Mouse (Mus musculus): ENCODE measurements around the gene Tmem132a. TPM values are rescaled to one million over a fixed set of nuclear protein-coding genes. Genes with fewer than 3 reads are reported as not detected.
A peak's percentile ranks its signal among the peaks of the same experiment; 100 is the strongest.

The Tmem132a gene
- polyA plus RNA-seq, 1 experiment = 4.9 TPM

DNA sequence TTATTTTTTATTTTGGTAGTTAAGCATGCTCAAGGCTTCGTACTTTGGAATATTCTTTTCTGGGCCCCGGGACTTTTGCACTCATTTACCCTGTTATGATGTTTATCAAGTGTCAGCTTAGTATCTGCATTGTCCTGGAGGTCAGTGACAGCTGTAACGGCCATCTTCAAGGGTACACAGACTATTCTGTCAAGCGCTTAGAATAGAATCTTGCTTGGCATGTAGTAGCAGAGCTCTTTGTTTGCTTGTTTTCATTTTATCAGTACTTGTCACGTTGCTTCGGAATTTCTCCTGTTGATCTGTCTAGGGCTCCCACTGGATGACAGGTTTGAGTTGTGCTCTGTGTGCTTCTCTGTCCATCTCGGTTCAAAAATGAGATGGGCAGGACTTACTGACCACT is 27.1 kb upstream of the Tmem132a start:
- H3K4me3 ChIP-seq (ENCODE audit: extremely low read depth, insufficient read depth, insufficient read length) = no peak overlapping the region
- no peak for DNase-seq (ENCODE audit: low read depth in 1 of 2, low spot score in 2 of 2)
- TF ChIP-seq CTCF (IDR thresholded peaks at IDR 0.05; ENCODE audit: extremely low read depth, insufficient read depth, insufficient read length, insufficient replicate concordance) = no peak
- no peak overlapping the region for H3K27ac ChIP-seq (ENCODE audit: insufficient read depth, low read length)
- H3K36me3 ChIP-seq (ENCODE audit: control insufficient read depth, insufficient read depth, low read length) = peaks cover 23% of the 10 kb centered on the region
- H3K4me1 ChIP-seq (ENCODE audit: control insufficient read depth, insufficient read depth, insufficient read length) = peaks cover 3% of the 10 kb centered on the region
- WGBS = 86% methylated on average over 7 of the region's 7 CpGs
- no peaks in the 10 kb centered on the region for H3K27me3 ChIP-seq (ENCODE audit: control insufficient read depth, insufficient read depth, low read length)

DNA sequence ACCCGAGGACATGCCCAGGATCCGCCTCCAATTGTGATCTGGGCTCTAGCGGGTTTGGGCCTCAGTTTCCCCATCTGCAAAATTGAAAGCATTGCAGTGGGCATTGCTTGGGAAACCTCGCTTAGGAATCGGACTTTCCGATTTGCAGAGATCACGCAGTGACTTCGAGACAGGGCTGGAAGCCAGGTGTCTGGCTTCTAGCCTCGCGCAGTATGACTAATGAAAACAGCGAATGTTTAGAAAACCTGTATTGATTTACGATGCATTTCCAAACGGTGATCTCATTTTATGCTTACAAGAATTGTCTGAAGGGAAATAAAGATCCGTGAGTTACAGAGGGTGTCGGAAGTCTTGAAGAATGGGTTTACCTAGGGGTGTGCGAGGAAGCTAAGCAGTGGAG is 26.0 kb upstream of the Tmem132a start:
- Histone ChIP-seq H3K4me1 (ENCODE audit: control insufficient read depth, insufficient read depth, insufficient read length) (peaks cover 3% of the 10 kb centered on the region), H3K36me3 (ENCODE audit: control insufficient read depth, insufficient read depth, low read length) (peaks cover 18% of the 10 kb centered on the region), H3K27me3 (ENCODE audit: control insufficient read depth, insufficient read depth, low read length) (no peaks in the 10 kb centered on the region), H3K4me3 (ENCODE audit: extremely low read depth, insufficient read depth, insufficient read length) (peak overlapping the region; percentile 97), H3K27ac (ENCODE audit: insufficient read depth, low read length) (peak overlapping the region; percentile 87)
- no peak for TF ChIP-seq CTCF (IDR thresholded peaks at IDR 0.05; ENCODE audit: extremely low read depth, insufficient read depth, insufficient read length, insufficient replicate concordance)
- no peak for TF ChIP-seq POLR2A (IDR thresholded peaks at IDR 0.05; ENCODE audit: low read depth, low read length)
- DNase-seq (ENCODE audit: low read depth in 1 of 2, low spot score in 2 of 2) = no peak
- WGBS = 1% methylated on average over 16 of the region's 16 CpGs

DNA sequence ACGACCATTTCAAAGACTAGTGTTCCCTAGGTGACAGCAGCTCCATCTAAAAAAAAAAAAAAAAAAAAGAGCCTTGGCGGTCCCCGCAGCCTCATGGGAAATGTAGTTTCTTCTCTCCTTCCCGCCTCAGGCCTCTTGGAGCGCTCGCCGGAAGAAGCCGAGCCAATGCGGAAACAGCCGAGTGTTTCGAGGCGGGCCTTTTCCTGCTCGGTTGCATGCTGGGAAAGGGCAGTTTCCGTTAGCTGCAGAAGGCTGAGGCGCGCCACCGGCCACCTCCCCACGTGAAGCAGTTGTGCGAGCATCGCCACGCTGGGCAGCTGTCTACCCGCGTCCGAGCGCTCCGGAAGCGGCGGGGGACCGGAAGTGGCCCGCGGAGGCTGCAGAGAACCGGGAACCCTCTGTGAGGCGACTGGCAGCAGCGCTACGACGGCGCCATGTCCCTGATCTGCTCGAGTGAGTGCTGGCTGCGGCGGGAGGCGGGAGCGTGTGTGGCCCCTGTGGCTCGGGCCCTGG is 25.3 kb upstream of the Tmem132a start, which contains the start of gene Prpf19:
Gene Prpf19 (plus strand): TSS at position 216 of the 513 bp plus-strand sequence.
- Histone ChIP-seq H3K4me1 (ENCODE audit: control insufficient read depth, insufficient read depth, insufficient read length) (peaks cover 3% of the 10 kb centered on the region), H3K27me3 (ENCODE audit: control insufficient read depth, insufficient read depth, low read length) (no peaks in the 10 kb centered on the region), H3K27ac (ENCODE audit: insufficient read depth, low read length) (peak within 1 kb of the TSS; percentile 87), H3K4me3 (ENCODE audit: extremely low read depth, insufficient read depth, insufficient read length) (peak within 1 kb of the TSS; percentile 97), H3K36me3 (ENCODE audit: control insufficient read depth, insufficient read depth, low read length) (peaks cover 12% of the 10 kb centered on the region)
- under 1% methylated on average over 43 of the region's 43 CpGs for WGBS
- peak; percentile 90 to 97 for DNase-seq (ENCODE audit: low read depth in 1 of 2, low spot score in 2 of 2)
- TF ChIP-seq POLR2A (IDR thresholded peaks at IDR 0.05; ENCODE audit: low read depth, low read length) (peak; percentile 64), CTCF (IDR thresholded peaks at IDR 0.05; ENCODE audit: extremely low read depth, insufficient read depth, insufficient read length, insufficient replicate concordance) (no peak)

DNA sequence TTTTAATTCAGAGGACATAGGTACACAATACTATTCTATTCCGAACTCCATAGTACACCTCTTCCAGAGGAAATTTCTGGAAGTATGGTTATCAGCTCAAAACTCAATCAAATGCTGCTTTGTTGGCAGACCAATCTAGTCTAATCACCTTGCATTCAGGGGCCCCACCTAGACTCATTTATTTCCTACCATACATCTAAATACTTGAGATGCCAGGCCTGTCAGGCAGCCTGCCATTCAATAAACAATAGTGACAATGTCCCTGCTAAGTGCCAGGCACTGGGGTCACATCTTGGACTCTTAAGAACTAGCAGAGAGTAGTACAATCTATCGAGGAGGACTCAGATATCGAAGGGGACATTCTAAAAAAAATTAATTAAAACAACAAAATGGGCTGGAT is 22.5 kb upstream of the Tmem132a start:
- Histone ChIP-seq H3K4me1 (ENCODE audit: control insufficient read depth, insufficient read depth, insufficient read length) (peaks cover 3% of the 10 kb centered on the region), H3K4me3 (ENCODE audit: extremely low read depth, insufficient read depth, insufficient read length) (no peak overlapping the region), H3K27me3 (ENCODE audit: control insufficient read depth, insufficient read depth, low read length) (no peaks in the 10 kb centered on the region), H3K27ac (ENCODE audit: insufficient read depth, low read length) (no peak overlapping the region), H3K36me3 (ENCODE audit: control insufficient read depth, insufficient read depth, low read length) (no peaks in the 10 kb centered on the region)
- no peak for DNase-seq (ENCODE audit: low read depth in 1 of 2, low spot score in 2 of 2)
- TF ChIP-seq CTCF (IDR thresholded peaks at IDR 0.05; ENCODE audit: extremely low read depth, insufficient read depth, insufficient read length, insufficient replicate concordance) = no peak
- TF ChIP-seq POLR2A (IDR thresholded peaks at IDR 0.05; ENCODE audit: low read depth, low read length) = no peak
- 90% methylated on average over 3 of the region's 3 CpGs for WGBS

DNA sequence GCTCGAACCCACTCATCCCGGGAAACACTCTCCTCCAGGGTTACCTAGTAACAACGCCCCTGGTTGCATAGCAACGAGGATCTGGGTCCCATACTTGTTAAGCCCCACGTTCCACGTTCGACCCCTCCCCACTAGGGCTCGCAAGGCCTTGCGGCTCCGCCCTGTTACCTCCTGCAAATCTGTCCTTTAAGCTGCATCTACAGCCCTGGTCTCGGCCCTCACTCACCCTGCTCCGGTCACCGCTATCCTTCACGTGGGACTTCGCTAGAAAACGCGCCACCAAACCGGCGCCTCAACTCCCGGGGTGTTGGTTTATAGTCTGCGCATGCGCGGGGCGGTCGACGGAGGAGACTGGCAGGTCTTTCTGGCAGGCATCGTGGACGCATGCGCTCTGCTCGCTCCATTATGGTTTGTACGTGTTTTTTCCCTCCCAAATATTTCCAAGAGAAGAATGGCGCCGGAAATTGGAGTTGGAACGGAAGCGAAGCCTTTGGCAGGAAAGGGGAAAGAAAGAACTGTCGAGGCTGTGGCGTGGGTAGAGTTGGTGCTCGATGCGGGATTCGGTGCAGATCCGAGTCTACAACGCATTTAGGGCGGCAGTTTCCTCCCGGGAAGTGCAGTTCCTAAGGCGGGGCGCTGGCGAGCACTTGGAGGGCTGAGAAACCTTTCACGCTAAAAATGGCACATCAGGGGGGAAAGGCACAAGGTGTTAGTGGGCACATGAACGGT is 11.8 kb upstream of the Tmem132a start, which contains the start of gene Tmem109:
Gene Tmem109 (minus strand): TSS at position 576 of the 729 bp plus-strand sequence.
- TF ChIP-seq POLR2A (IDR thresholded peaks at IDR 0.05; ENCODE audit: low read depth, low read length) (no peak; the same call in 1 of the 2 replicates), CTCF (IDR thresholded peaks at IDR 0.05; ENCODE audit: extremely low read depth, insufficient read depth, insufficient read length, insufficient replicate concordance) (no peak)
- no peaks in the 10 kb centered on the region for H3K27me3 ChIP-seq (ENCODE audit: control insufficient read depth, insufficient read depth, low read length)
- peak within 1 kb of the TSS; percentile 78 for H3K27ac ChIP-seq (ENCODE audit: insufficient read depth, low read length)
- H3K4me1 ChIP-seq (ENCODE audit: control insufficient read depth, insufficient read depth, insufficient read length) = peaks cover 6% of the 10 kb centered on the region; the same call in 1 of the 2 replicates
- peak within 1 kb of the TSS; percentile 74 for H3K4me3 ChIP-seq (ENCODE audit: extremely low read depth, insufficient read depth, insufficient read length)
- DNase-seq (ENCODE audit: low read depth in 1 of 2, low spot score in 2 of 2) = peak; percentile 78 to 87
- no peaks in the 10 kb centered on the region for H3K36me3 ChIP-seq (ENCODE audit: control insufficient read depth, insufficient read depth, low read length)
- under 1% methylated on average over 49 of the region's 49 CpGs for WGBS

DNA sequence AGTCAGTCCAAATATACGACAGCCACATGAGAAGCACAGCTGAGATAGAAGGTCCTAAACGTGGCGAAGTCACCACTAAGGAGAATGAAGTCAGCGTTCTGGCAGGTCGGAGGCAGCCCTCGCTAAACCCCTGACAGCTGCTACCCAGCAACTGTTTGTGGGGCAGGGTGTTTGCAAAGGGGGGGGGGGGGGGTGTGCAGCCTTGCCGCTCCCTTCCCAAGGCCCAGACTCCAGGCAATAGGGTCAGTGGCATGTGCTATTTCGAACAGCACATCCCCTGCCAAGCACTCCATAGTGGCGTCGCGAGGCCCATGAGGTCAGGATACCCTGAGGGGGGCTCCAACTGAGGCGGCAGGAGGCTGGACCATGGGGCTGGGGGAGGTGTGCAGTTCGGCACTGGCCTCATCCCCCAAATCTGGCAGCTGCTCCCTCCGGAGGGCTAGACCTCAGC is 11.3 kb upstream of the Tmem132a start:
- Histone ChIP-seq H3K27me3 (ENCODE audit: control insufficient read depth, insufficient read depth, low read length) (no peaks in the 10 kb centered on the region), H3K27ac (ENCODE audit: insufficient read depth, low read length) (peak overlapping the region; percentile 39; the same call in 1 of the 2 replicates), H3K4me3 (ENCODE audit: extremely low read depth, insufficient read depth, insufficient read length) (peak overlapping the region; percentile 74), H3K4me1 (ENCODE audit: control insufficient read depth, insufficient read depth, insufficient read length) (peaks cover 6% of the 10 kb centered on the region; the same call in 1 of the 2 replicates), H3K36me3 (ENCODE audit: control insufficient read depth, insufficient read depth, low read length) (no peaks in the 10 kb centered on the region)
- TF ChIP-seq POLR2A (IDR thresholded peaks at IDR 0.05; ENCODE audit: low read depth, low read length) (no peak), CTCF (IDR thresholded peaks at IDR 0.05; ENCODE audit: extremely low read depth, insufficient read depth, insufficient read length, insufficient replicate concordance) (no peak)
- 2% methylated on average over 13 of the region's 14 CpGs for whole genome bisulfite sequencing
- DNase-seq (ENCODE audit: low read depth in 1 of 2, low spot score in 2 of 2) = no peak
